Comparison of ENCODE assay signal across 8 mouse cellular contexts in genomic region chr13:63562972-63563780, GRCm38 (mm10). TPM values are rescaled to one million over a fixed set of nuclear protein-coding genes. Genes with fewer than 3 reads are reported as not detected.
DNase-seq lines count a peak whose midpoint lies in the region; ATAC-seq and TF ChIP-seq lines count a peak whose summit lies in the region.

No protein-coding gene starts in this region.

- H3K27ac ChIP-seq in embryonic facial prominence, embryonic 12.5 days = peak overlapping the region; percentile 100
- H3K27ac ChIP-seq in heart, embryonic 10.5 days = peak overlapping the region; percentile 96
- peak overlapping the region; percentile 100 for H3K27ac ChIP-seq in kidney, embryonic 14.5 days (ENCODE audit: low read depth, low read length)
- H3K27ac ChIP-seq in liver, embryonic 15.5 days (replicated peaks) = peak overlapping the region; percentile 90
- peak overlapping the region; percentile 99 for H3K27ac ChIP-seq in neural tube, embryonic 12.5 days
- H3K27ac ChIP-seq in stomach, postnatal 0 days (replicated peaks) = peak overlapping the region; percentile 98

- no peak for TF ChIP-seq CTCF in stomach, postnatal 0 days (IDR thresholded peaks at IDR 0.05; ENCODE audit: low read depth)

- no peaks in the 10 kb centered on the region for H3K27me3 ChIP-seq in embryonic facial prominence, embryonic 12.5 days
- H3K27me3 ChIP-seq in heart, embryonic 10.5 days (ENCODE audit: insufficient read depth, poor library complexity, severe bottlenecking) = no peaks in the 10 kb centered on the region
- H3K27me3 ChIP-seq in kidney, embryonic 14.5 days (ENCODE audit: control insufficient read depth, insufficient read depth, low read length) = no peaks in the 10 kb centered on the region
- peaks cover 2% of the 10 kb centered on the region; the same call in 1 of the 2 replicates for H3K27me3 ChIP-seq in liver, embryonic 15.5 days
- no peaks in the 10 kb centered on the region for H3K27me3 ChIP-seq in neural tube, embryonic 12.5 days (replicated peaks)
- no peaks in the 10 kb centered on the region for H3K27me3 ChIP-seq in stomach, postnatal 0 days (ENCODE audit: control insufficient read depth, insufficient read depth, low read length)

- peak overlapping the region; percentile 95 for H3K4me2 ChIP-seq in embryonic facial prominence, embryonic 12.5 days (replicated peaks)
- H3K4me2 ChIP-seq in kidney, embryonic 14.5 days (replicated peaks; ENCODE audit: low read depth, low read length) = peak overlapping the region; percentile 86
- H3K4me2 ChIP-seq in liver, embryonic 15.5 days = peak overlapping the region; percentile 99
- H3K4me2 ChIP-seq in neural tube, embryonic 12.5 days (replicated peaks) = peak overlapping the region; percentile 90
- H3K4me2 ChIP-seq in stomach, postnatal 0 days (replicated peaks; ENCODE audit: low read depth) = peak overlapping the region; percentile 97

- peak overlapping the region; percentile 98 for H3K4me3 ChIP-seq in embryonic facial prominence, embryonic 12.5 days
- H3K4me3 ChIP-seq in heart, embryonic 10.5 days = peak overlapping the region; percentile 95
- H3K4me3 ChIP-seq in kidney, embryonic 14.5 days (ENCODE audit: low read length) = peak overlapping the region; percentile 83
- peak overlapping the region; percentile 92 for H3K4me3 ChIP-seq in liver, embryonic 15.5 days (replicated peaks)
- peak overlapping the region; percentile 99 for H3K4me3 ChIP-seq in neural tube, embryonic 12.5 days
- peak overlapping the region; percentile 93 for H3K4me3 ChIP-seq in stomach, postnatal 0 days (ENCODE audit: low read depth, low read length)

- peak overlapping the region; percentile 100 for H3K9ac ChIP-seq in embryonic facial prominence, embryonic 12.5 days
- peak overlapping the region; percentile 99 for H3K9ac ChIP-seq in kidney, embryonic 14.5 days (ENCODE audit: low read depth, low read length)
- peak overlapping the region; percentile 83 for H3K9ac ChIP-seq in liver, embryonic 15.5 days
- peak overlapping the region; percentile 100 for H3K9ac ChIP-seq in neural tube, embryonic 12.5 days
- H3K9ac ChIP-seq in stomach, postnatal 0 days (ENCODE audit: low read length) = peak overlapping the region; percentile 93

- H3K9me3 ChIP-seq in embryonic facial prominence, embryonic 12.5 days = no peaks in the 10 kb centered on the region
- H3K9me3 ChIP-seq in heart, embryonic 10.5 days = no peaks in the 10 kb centered on the region
- H3K9me3 ChIP-seq in kidney, embryonic 14.5 days (ENCODE audit: control insufficient read depth, low read length) = no peaks in the 10 kb centered on the region
- no peaks in the 10 kb centered on the region for H3K9me3 ChIP-seq in liver, embryonic 15.5 days (replicated peaks)
- H3K9me3 ChIP-seq in neural tube, embryonic 12.5 days = no peaks in the 10 kb centered on the region
- H3K9me3 ChIP-seq in stomach, postnatal 0 days (ENCODE audit: control insufficient read depth, low read length) = no peaks in the 10 kb centered on the region

- H3K4me1 ChIP-seq in embryonic facial prominence, embryonic 12.5 days = peaks cover 32% of the 10 kb centered on the region
- peaks cover 35% of the 10 kb centered on the region for H3K4me1 ChIP-seq in heart, embryonic 10.5 days
- peaks cover 30% of the 10 kb centered on the region for H3K4me1 ChIP-seq in kidney, embryonic 14.5 days (ENCODE audit: control insufficient read depth, insufficient read depth, low read length)
- peaks cover 76% of the 10 kb centered on the region for H3K4me1 ChIP-seq in liver, embryonic 15.5 days (replicated peaks)
- peaks cover 43% of the 10 kb centered on the region for H3K4me1 ChIP-seq in neural tube, embryonic 12.5 days
- H3K4me1 ChIP-seq in stomach, postnatal 0 days (replicated peaks; ENCODE audit: control insufficient read depth, insufficient read depth) = peaks cover 3% of the 10 kb centered on the region; the same call in 1 of the 2 replicates

- under 1% methylated on average over 50 of the region's 51 CpGs for WGBS in embryonic facial prominence, embryonic 12.5 days
- under 1% methylated on average over 51 of the region's 51 CpGs for WGBS in heart, embryonic 10.5 days
- under 1% methylated on average over 47 of the region's 51 CpGs for WGBS in kidney, embryonic 14.5 days
- WGBS in liver, embryonic 15.5 days (ENCODE audit: insufficient replicate concordance) = under 1% methylated on average over 51 of the region's 51 CpGs
- WGBS in neural tube, embryonic 12.5 days = under 1% methylated on average over 50 of the region's 51 CpGs
- WGBS in stomach, postnatal 0 days = under 1% methylated on average over 51 of the region's 51 CpGs

- ATAC-seq in embryonic facial prominence, embryonic 12.5 days (ENCODE audit: insufficient number of reproducible peaks, insufficient read depth, low FRiP score, low TSS enrichment) = peak; percentile 44
- peak; percentile 46 for ATAC-seq in kidney, embryonic 14.5 days (ENCODE audit: low FRiP score, low TSS enrichment)
- peak; percentile 64 for ATAC-seq in liver, embryonic 15.5 days (ENCODE audit: insufficient read depth)
- ATAC-seq in neural tube, embryonic 12.5 days (ENCODE audit: low FRiP score, low read depth) = peak; percentile 68
- peak; percentile 56 for ATAC-seq in stomach, postnatal 0 days (ENCODE audit: low FRiP score, low TSS enrichment)

- no peaks in the 10 kb centered on the region for H3K36me3 ChIP-seq in embryonic facial prominence, embryonic 12.5 days
- peaks cover 3% of the 10 kb centered on the region; the same call in 1 of the 2 replicates for H3K36me3 ChIP-seq in heart, embryonic 10.5 days
- peaks cover 12% of the 10 kb centered on the region for H3K36me3 ChIP-seq in kidney, embryonic 14.5 days (ENCODE audit: control insufficient read depth, insufficient read depth, low read length)
- H3K36me3 ChIP-seq in liver, embryonic 15.5 days (replicated peaks) = 0 out of 2 replicates have a peak, but pooled peaks cover 4% of the 10 kb centered on the region
- H3K36me3 ChIP-seq in neural tube, embryonic 12.5 days = no peaks in the 10 kb centered on the region
- no peaks in the 10 kb centered on the region for H3K36me3 ChIP-seq in stomach, postnatal 0 days (ENCODE audit: control insufficient read depth, insufficient read depth, low read length)

- no peak for TF ChIP-seq EP300 in stomach, postnatal 0 days (optimal IDR thresholded peaks at IDR 0.05)

- DNase-seq in 3134 (ENCODE audit: extremely low read depth, insufficient read length, low spot score) = peak; percentile 77
- peak; percentile 75 to 76 for DNase-seq in adrenal gland, adult 18-20 months (ENCODE audit: low spot score in 2 of 2)
- DNase-seq in heart, embryonic 10.5 days (ENCODE audit: low spot score) = peak; percentile 95
- DNase-seq in stomach, postnatal 0 days (ENCODE audit: low spot score) = peak; percentile 90

RNA-seq across cellular contexts. Expression of gene Ptch1, which starts 10.2 kb away (rescaled TPM):
- 10 to 100 TPM; 29.5 to 40.7 TPM for total RNA-seq in adrenal gland, adult 18-20 months (2021)
- 24.9 and 29.2 TPM in 2 replicates for polyA plus RNA-seq in embryonic facial prominence, embryonic 12.5 days (2016; fragmentation: Nextera tagmentation; extraction: Ambion mirVana)
- polyA plus RNA-seq in heart, embryonic 10.5 days (2016; fragmentation: Nextera tagmentation; extraction: Ambion mirVana) = 8.1 and 16.9 TPM in 2 replicates
- 17.9 and 28.2 TPM in 2 replicates for polyA plus RNA-seq in kidney, embryonic 14.5 days (2014; fragmentation: Nextera tagmentation; extraction: Ambion mirVana)
- polyA plus RNA-seq in liver, embryonic 15.5 days (2015; fragmentation: Nextera tagmentation; extraction: Ambion mirVana) = 3.1 TPM in 2 replicates
- 22.6 and 23.9 TPM in 2 replicates for polyA plus RNA-seq in neural tube, embryonic 12.5 days (2016; fragmentation: Nextera tagmentation; extraction: Ambion mirVana)
- polyA plus RNA-seq in stomach, postnatal 0 days (2015; fragmentation: Nextera tagmentation; extraction: Ambion mirVana) = 8.4 and 8.5 TPM in 2 replicates

Comparison
In these comparisons a context has a peak if more than half of its experiments do, and no peak if none do; other contexts are left out.
1. Peak in every context shown above with its lines: DNase-seq, ATAC-seq, H3K4me3 ChIP-seq and H3K27ac ChIP-seq.